Mouse (Mus musculus): ENCODE data around the gene Zfp111. TPM values are rescaled to one million over a fixed set of nuclear protein-coding genes. Genes with fewer than 3 reads are reported as not detected.

The Zfp111 gene
- polyA plus RNA-seq (2015; fragmentation: Nextera tagmentation; extraction: Ambion mirVana), result 8.1 and 8.4 TPM in 2 replicates

DNA sequence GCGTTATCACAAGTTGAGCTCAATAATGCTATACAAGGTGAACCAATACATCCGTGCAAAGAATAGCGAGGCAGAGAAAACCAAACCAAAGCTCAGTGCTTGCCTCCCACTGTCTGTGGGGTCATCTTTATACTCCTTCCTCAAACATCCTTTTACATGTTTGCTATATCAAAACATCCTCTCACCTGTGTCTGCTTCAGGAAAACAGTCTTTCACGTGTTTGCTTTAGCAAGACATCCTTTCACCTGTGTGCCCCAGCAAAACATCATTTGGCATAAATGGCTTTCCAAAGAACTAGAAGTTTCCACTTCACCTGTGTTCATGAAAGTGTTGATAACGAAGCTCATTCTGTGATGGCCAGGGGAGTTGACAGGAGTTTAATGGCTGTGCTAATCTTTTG lies at the start of gene Zfp111:
Gene Zfp111 (minus strand): TSS at position 101 of the 400 bp plus-strand sequence.
- no peaks in the 10 kb centered on the region for H3K9me3 ChIP-seq (replicated peaks)
- H3K36me3 ChIP-seq (ENCODE audit: poor library complexity, severe bottlenecking), result no peaks in the 10 kb centered on the region
- peaks cover 8% of the 10 kb centered on the region for H3K4me1 ChIP-seq
- H3K4me3 ChIP-seq, result no peak within 1 kb of the TSS
- H3K27me3 ChIP-seq, result no peaks in the 10 kb centered on the region
- no peak within 1 kb of the TSS for H3K9ac ChIP-seq
- WGBS, result 79% methylated on average over 5 of the region's 5 CpGs
- H3K4me2 ChIP-seq, result no peak within 1 kb of the TSS
- no peak for ATAC-seq
- H3K27ac ChIP-seq, result no peak within 1 kb of the TSS

DNA sequence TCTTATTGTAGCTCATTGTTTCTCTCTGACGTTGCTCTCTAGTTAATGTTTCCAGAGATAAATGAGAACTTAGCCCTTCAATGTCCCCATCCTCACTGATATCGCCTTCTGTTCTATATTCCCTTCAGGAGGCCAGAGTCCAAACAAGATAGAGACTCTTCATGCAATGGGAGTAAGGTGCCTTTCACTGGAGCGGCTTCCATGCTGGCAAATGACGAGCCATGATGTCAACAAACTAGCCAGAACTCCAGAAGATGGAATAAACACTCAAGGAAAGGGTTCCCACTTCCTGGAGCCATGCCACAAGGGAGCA lies 48.7 kb upstream of the Zfp111 start:
- H3K9ac ChIP-seq, result no peak overlapping the region
- no peak for ATAC-seq
- no peak overlapping the region for H3K4me2 ChIP-seq
- no peaks in the 10 kb centered on the region for H3K9me3 ChIP-seq (replicated peaks)
- H3K36me3 ChIP-seq (ENCODE audit: poor library complexity, severe bottlenecking), result peaks cover 24% of the 10 kb centered on the region
- H3K27me3 ChIP-seq, result no peaks in the 10 kb centered on the region
- 92% methylated on average over 4 of the region's 4 CpGs for WGBS
- H3K27ac ChIP-seq, result no peak overlapping the region
- peaks cover 6% of the 10 kb centered on the region; the same call in 1 of the 2 replicates for H3K4me1 ChIP-seq
- no peak overlapping the region for H3K4me3 ChIP-seq

- H3K4me3 ChIP-seq, result no peak overlapping the region
- H3K9me3 ChIP-seq (replicated peaks), result no peaks in the 10 kb centered on the region
- H3K27ac ChIP-seq, result no peak overlapping the region
- no peak overlapping the region for H3K9ac ChIP-seq
- WGBS, result 92% methylated on average over 13 of the region's 13 CpGs
- H3K4me1 ChIP-seq, result peaks cover 8% of the 10 kb centered on the region; the same call in 1 of the 2 replicates
- H3K27me3 ChIP-seq, result no peaks in the 10 kb centered on the region
- no peak overlapping the region for H3K4me2 ChIP-seq
- peaks cover 24% of the 10 kb centered on the region for H3K36me3 ChIP-seq (ENCODE audit: poor library complexity, severe bottlenecking)
- no peak for ATAC-seq
Measured at GRCm38 (mm10) chr7:24259306-24259999, 48.2 kb upstream of the Zfp111 start.

DNA sequence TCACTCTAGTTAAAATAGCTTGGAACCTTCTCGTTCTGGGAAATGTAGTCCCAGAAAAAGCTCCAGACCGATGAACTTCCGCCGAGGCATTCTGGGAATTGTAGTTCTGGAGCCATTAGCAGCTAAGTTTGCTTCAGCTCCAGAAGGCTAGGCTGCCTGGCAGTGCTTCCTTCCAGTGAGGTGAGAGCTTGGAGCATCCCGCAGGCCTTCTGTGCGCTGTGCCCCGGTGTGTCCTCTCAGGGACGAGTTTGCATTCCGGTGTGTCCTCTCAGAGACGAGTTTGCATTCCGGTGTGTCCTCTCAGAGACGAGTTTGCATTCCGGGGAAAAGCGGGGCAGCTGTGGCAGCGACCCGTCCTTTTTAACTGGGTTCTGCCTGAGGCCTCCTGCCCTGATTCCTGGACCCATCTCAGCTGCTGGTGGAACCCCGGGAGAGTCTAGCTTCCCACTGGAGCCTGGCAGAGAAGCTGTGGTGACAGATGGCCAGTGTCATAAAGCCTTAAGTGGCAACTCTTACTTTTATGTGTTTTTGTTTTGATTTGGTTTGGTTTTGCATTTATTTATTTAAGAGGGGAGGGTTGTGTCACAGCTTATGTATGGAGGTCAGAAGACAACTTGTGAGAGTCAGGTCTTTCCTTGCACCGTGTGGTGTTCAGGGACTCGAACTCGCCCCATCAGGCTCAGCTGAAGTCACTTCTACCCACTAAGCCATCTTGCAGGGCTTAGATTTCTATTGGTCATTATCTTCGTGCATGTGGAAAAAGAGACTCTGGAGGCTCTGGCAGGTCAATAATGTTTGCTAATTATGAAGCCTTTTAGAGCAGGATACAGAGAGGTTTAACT lies 43.6 kb upstream of the Zfp111 start, which contains the start of gene Zfp108:
Gene Zfp108 (plus strand): TSS at position 162 of the 842 bp plus-strand sequence.
- WGBS, result 20% methylated on average over 21 of the region's 21 CpGs
- H3K27ac ChIP-seq, result no peak within 1 kb of the TSS

GRCm38 (mm10) chr7:24253779-24254615 lies 42.8 kb upstream of the Zfp111 start:
- no peak overlapping the region; the same call in 1 of the 2 replicates for H3K9ac ChIP-seq
- peak; percentile 68 for ATAC-seq
- H3K4me1 ChIP-seq, result peaks cover 8% of the 10 kb centered on the region; the same call in 1 of the 2 replicates
- no peaks in the 10 kb centered on the region for H3K9me3 ChIP-seq (replicated peaks)
- H3K4me2 ChIP-seq, result peak overlapping the region; percentile 64
- H3K27me3 ChIP-seq, result no peaks in the 10 kb centered on the region
- no peaks in the 10 kb centered on the region for H3K36me3 ChIP-seq (ENCODE audit: poor library complexity, severe bottlenecking)
- WGBS, result 61% methylated on average over 9 of the region's 9 CpGs
- peak overlapping the region; percentile 42 for H3K4me3 ChIP-seq
- H3K27ac ChIP-seq, result no peak overlapping the region

More for the DNA sequence above, 43.6 kb upstream of the Zfp111 start, which contains the start of gene Zfp108:
- no peaks in the 10 kb centered on the region for H3K27me3 ChIP-seq
- peaks cover 3% of the 10 kb centered on the region for H3K36me3 ChIP-seq (ENCODE audit: poor library complexity, severe bottlenecking)
- peak; percentile 95 for ATAC-seq
- peak within 1 kb of the TSS; percentile 42 for H3K4me3 ChIP-seq
- no peaks in the 10 kb centered on the region for H3K9me3 ChIP-seq (replicated peaks)
- H3K4me2 ChIP-seq, result peak within 1 kb of the TSS; percentile 64
- H3K9ac ChIP-seq, result peak within 1 kb of the TSS; percentile 71
- H3K4me1 ChIP-seq, result peaks cover 8% of the 10 kb centered on the region; the same call in 1 of the 2 replicates

GRCm38 (mm10) chr7:24237040-24237791 lies 26.0 kb upstream of the Zfp111 start, which contains the start of gene Zfp109:
Zfp109 (minus strand) TSS chr7:24237560.
- H3K4me1 ChIP-seq, result peaks cover 9% of the 10 kb centered on the region
- no peaks in the 10 kb centered on the region for H3K9me3 ChIP-seq (replicated peaks)
- peak; percentile 94 for ATAC-seq
- H3K4me2 ChIP-seq, result peak within 1 kb of the TSS; percentile 60
- H3K9ac ChIP-seq, result peak within 1 kb of the TSS; percentile 81
- H3K4me3 ChIP-seq, result peak within 1 kb of the TSS; percentile 72
- 0 out of 2 replicates have a peak, but pooled peaks cover 3% of the 10 kb centered on the region for H3K27me3 ChIP-seq
- no peak within 1 kb of the TSS for H3K27ac ChIP-seq
- H3K36me3 ChIP-seq (ENCODE audit: poor library complexity, severe bottlenecking), result peaks cover 9% of the 10 kb centered on the region; the same call in 1 of the 2 replicates
- 6% methylated on average over 28 of the region's 28 CpGs for WGBS

GRCm38 (mm10) chr7:24210296-24210695 lies 947 bp downstream of the Zfp111 start:
- peaks cover 8% of the 10 kb centered on the region for H3K4me1 ChIP-seq
- H3K36me3 ChIP-seq (ENCODE audit: poor library complexity, severe bottlenecking), result peaks cover 10% of the 10 kb centered on the region
- no peak overlapping the region for H3K27ac ChIP-seq
- WGBS, result 88% methylated on average over 2 of the region's 2 CpGs
- no peak for ATAC-seq
- no peak overlapping the region for H3K4me3 ChIP-seq
- no peaks in the 10 kb centered on the region for H3K9me3 ChIP-seq (replicated peaks)
- H3K4me2 ChIP-seq, result no peak overlapping the region
- H3K27me3 ChIP-seq, result no peaks in the 10 kb centered on the region
- no peak overlapping the region for H3K9ac ChIP-seq

- peak; percentile 65 for ATAC-seq
- Histone ChIP-seq H3K4me3 (peak overlapping the region; percentile 59), H3K9me3 (replicated peaks) (no peaks in the 10 kb centered on the region), H3K27me3 (no peaks in the 10 kb centered on the region), H3K4me2 (peak overlapping the region; percentile 67), H3K27ac (no peak overlapping the region), H3K36me3 (ENCODE audit: poor library complexity, severe bottlenecking) (peaks cover 24% of the 10 kb centered on the region), H3K4me1 (peaks cover 8% of the 10 kb centered on the region), H3K9ac (no peak overlapping the region)
- WGBS, result 59% methylated on average over 7 of the region's 7 CpGs
Measured at GRCm38 (mm10) chr7:24208282-24208886, 2.9 kb downstream of the Zfp111 start.

DNA sequence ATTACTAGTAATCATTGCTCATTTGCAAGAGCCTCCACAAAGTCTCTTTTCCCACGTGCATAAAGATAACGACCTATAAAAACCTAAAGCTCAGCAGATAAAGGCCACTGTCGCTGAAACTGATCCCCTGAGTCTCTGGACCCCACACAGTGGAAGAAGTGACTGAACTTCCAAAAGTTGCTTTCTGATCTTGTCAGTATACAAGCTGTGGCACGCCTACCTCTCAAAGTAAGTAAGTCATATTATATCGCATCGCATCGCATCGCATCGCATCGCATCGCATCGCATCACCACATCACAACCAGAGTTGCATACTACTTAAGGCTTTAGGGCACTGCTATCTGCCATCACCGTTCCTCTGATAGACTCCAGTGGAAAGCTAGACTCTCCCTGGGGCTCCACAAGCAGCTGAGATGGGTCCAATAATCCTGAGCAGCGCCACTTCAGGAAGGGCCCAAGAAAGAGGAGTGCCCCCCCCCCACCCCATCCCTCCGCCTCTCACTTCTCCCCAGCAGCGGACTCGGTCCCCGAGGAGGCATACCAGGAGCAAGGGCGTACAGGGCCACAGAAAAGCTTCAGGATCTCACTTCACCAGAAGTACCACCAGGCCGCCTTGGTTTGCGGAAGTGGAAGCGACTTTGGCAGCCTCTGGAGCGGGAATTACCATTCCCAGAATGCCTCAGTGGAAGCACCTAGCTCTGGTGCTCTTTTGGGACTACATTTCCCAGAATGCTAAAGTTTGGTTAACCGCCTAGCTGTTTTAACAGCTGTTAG lies 3.6 kb downstream of the Zfp111 start:
- Histone ChIP-seq H3K27me3 (no peaks in the 10 kb centered on the region), H3K36me3 (ENCODE audit: poor library complexity, severe bottlenecking) (peaks cover 28% of the 10 kb centered on the region), H3K27ac (no peak overlapping the region), H3K4me3 (peak overlapping the region; percentile 59), H3K4me2 (peak overlapping the region; percentile 67), H3K9me3 (replicated peaks) (no peaks in the 10 kb centered on the region), H3K4me1 (peaks cover 8% of the 10 kb centered on the region), H3K9ac (peak overlapping the region; percentile 82)
- peak; percentile 94 for ATAC-seq
- WGBS, result 11% methylated on average over 24 of the region's 24 CpGs

GRCm38 (mm10) chr7:24196961-24197360 lies 14.3 kb downstream of the Zfp111 start:
- peaks cover 79% of the 10 kb centered on the region for H3K36me3 ChIP-seq (ENCODE audit: poor library complexity, severe bottlenecking)
- no peak overlapping the region for H3K27ac ChIP-seq
- no peak overlapping the region for H3K4me2 ChIP-seq
- ATAC-seq, result no peak
- H3K4me1 ChIP-seq, result no peaks in the 10 kb centered on the region
- no peaks in the 10 kb centered on the region for H3K27me3 ChIP-seq
- H3K9ac ChIP-seq, result no peak overlapping the region
- WGBS, result 95% methylated on average over 4 of the region's 4 CpGs
- no peak overlapping the region for H3K4me3 ChIP-seq
- H3K9me3 ChIP-seq (replicated peaks), result no peaks in the 10 kb centered on the region

Data from forebrain, embryonic 13.5 days (tissue).